Mouse (Mus musculus) left cerebral cortex, postnatal 14 days (tissue): ENCODE measurements around the gene Vipr1. TPM values are rescaled to one million over a fixed set of nuclear protein-coding genes. Genes with fewer than 3 reads are reported as not detected.

ENCODE experiments used
- DNase-seq, 2 experiments: peaks; one replicate each; pipeline ENCODE4 v3.0.0; 2021 to 2022; ENCODE audit warnings: low spot score in 2 of 2, mixed read lengths in 1 of 2
- intact Hi-C: fragments of 180-260 bp; cut with DNase I; formaldehyde crosslinking; loops from one replicate; pipeline ENCODE4 v1.15.1; 2025
- total RNA-seq, 2 experiments: library from RNA; stranded (reverse); gene quantifications; 2 replicates each; pipeline ENCODE4 v1.2.3; 2021

Vipr1 gene
- total RNA-seq, 2 experiments from 2014 or later = 21.1 to 23.6 TPM

DNA sequence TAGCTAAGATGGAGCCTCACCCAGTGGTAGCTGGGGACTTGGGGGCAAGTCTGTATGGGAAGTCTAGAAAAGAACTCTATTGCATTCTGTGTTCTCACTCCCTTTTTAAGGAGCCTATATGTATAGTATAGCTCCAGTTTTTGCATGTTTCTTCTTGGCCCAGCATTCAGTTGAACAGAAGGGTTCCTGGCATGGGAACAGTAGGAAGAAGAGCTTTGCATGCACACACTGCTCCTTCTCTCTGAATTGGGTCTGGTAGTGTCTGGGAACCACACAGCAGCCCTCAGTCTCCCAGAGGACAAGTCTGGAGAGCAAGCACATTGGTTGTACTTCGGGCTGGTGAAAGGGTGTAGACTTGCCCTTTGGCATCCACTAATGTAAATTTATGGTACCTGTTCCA lies 11.9 kb upstream of the Vipr1 start:
- DNase-seq = peak in 1 of 2 experiments; percentile 54
- intact Hi-C loops = no loop called here

- no peak for DNase-seq
- intact Hi-C loops = no loop called here
Measured at GRCm38 (mm10) chr9:121631946-121632345, 10.6 kb upstream of the Vipr1 start.

GRCm38 (mm10) chr9:121632891-121633290 lies 9.6 kb upstream of the Vipr1 start:
- intact Hi-C loops = no loop called here

GRCm38 (mm10) chr9:121633306-121633705 lies 9.2 kb upstream of the Vipr1 start:
- no peak for DNase-seq
- intact Hi-C loops = no loop called here

More at GRCm38 (mm10) chr9:121632891-121633290, 9.6 kb upstream of the Vipr1 start:
- DNase-seq = no peak

- no peak for DNase-seq
Measured at GRCm38 (mm10) chr9:121635835-121636576, 6.5 kb upstream of the Vipr1 start.

DNA sequence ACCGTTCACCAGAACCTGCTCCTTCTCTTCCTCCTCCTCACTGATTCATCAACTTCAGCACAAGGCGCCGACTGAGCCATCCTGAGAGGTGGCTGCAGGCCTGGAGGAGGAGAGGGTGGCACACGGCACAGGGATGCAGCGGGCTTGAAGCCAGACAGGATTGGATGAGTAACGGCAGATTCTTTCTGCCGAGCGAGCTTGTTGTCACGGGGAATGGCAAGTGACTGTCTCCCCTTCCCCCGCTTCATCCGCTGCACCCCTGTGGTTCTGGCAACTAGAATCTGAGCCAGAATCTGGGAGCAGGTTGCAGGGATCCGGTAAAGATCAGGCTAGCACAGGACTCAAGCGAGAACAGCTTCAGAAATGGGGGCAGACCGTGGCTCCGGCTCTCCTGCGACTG lies 2.7 kb upstream of the Vipr1 start:
- intact Hi-C loops = loop anchor here (5.0 kb wide), 1 partner anchor 38 kb away; no protein-coding TSS in a partner anchor
- DNase-seq = peak; percentile 77 to 89

More at GRCm38 (mm10) chr9:121635835-121636576, 6.5 kb upstream of the Vipr1 start:
- intact Hi-C loops = no loop called here

DNA sequence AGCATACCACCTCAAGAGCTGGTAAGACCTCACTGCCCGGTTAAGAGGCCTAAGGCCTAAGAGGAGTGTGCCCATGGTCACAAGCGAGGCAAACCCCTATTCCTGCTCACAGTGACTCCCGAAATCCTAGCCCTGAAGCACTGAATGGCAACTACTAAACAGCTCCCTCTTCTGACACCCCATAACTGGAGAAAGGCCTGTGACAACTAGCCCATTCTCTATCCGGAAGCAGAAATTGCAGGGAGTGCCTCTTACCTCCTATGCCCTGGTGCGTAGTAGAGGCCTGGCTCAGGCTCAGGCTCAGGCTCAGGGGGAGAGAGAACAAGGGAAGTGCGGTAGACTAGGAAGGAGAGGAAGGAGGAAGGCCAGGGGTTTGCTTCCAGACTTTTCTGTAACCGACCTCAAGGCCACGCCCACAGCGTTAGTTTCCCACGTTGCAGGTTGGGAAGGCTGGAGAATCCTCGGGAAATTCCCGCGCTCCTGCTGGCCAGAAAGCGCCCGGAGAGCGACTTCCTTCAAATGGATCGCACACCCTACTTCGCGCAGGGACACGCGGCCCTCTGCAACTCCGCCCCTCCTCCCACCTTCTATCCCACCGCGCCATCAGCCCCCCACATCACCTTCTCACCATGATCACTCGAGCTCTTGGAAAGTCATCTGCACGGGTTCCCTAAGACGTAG lies 1.1 kb upstream of the Vipr1 start:
- DNase-seq = peak in 1 of 2 experiments; percentile 58
- intact Hi-C loops = loop anchor here (5.0 kb wide), 1 partner anchor 36 kb away; no protein-coding TSS in a partner anchor

DNA sequence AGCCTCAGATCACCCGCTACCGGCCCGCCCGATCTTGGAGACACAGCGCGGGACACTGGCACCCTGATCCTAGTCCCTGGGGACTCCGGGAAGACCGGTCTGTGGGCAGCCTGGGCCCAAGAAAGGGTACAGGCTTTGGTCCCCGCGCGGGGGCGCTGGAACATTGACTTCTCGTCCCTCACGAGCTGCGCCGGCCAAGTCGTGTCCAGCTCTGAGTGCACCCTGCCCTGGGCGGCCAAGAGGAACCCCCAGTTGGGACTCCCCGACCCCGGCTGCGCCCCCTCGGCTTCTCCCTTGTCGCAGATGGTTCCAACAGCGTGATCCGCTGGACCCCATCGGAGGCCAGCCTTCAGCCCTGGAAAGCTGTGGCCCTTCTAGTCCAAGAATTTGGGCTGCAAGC lies 515 bp upstream of the Vipr1 start, which contains the start of gene Lyzl4:
Gene Lyzl4 (minus strand): TSS at position 96 of the 400 bp plus-strand sequence.
- intact Hi-C loops = loop anchor here (5.0 kb wide), 1 partner anchor 35 kb away; no protein-coding TSS in a partner anchor

GRCm38 (mm10) chr9:121644855-121645254 lies 2.3 kb downstream of the Vipr1 start:
- intact Hi-C loops = loop anchor here (5.0 kb wide), 1 partner anchor 32 kb away; no protein-coding TSS in a partner anchor
- no peak for DNase-seq

More for the DNA sequence above, 515 bp upstream of the Vipr1 start, which contains the start of gene Lyzl4:
- peak; percentile 77 to 81 for DNase-seq

DNA sequence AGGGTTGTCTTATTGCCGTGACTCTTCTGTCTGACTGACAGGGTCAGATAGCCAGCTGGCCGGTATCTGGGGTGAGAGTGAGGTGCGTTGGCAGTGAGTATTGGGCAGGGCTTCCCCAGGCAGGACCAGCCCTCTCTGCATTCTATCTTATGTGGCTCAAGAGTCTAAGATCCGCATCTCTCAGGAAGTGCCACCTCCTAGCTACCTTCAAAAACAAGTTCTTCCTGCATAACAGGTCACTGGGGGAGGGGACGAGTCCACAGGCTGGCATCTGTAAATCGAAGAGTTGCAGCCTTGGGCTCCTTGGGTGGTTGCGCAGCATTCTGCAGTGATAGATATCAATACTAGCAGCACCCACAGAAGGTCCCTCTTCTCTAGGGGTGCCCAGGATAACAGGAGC lies 4.5 kb downstream of the Vipr1 start:
- DNase-seq = no peak
- intact Hi-C loops = no loop called here

DNA sequence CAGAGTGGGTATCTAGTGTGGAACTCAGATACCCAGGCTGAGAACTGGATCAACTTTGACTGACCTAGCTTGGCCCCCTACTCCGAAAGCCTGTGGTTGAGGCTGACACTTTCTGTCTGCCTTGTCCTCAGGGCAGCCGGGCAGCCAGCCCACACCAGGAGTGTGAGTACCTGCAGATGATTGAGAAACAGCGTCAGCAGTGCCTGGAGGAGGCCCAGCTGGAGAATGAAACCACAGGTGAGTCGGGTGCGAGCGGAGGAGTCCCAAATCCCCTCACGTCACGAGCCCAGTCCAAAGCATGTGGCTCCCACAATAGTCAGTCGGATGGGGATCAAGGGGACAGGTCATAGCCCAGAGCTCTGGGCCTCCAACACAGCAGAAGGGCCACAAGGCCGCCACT lies 11.2 kb downstream of the Vipr1 start:
- DNase-seq = no peak
- intact Hi-C loops = no loop called here

GRCm38 (mm10) chr9:121656322-121656721 lies 13.8 kb downstream of the Vipr1 start:
- DNase-seq = no peak
- intact Hi-C loops = no loop called here

DNA sequence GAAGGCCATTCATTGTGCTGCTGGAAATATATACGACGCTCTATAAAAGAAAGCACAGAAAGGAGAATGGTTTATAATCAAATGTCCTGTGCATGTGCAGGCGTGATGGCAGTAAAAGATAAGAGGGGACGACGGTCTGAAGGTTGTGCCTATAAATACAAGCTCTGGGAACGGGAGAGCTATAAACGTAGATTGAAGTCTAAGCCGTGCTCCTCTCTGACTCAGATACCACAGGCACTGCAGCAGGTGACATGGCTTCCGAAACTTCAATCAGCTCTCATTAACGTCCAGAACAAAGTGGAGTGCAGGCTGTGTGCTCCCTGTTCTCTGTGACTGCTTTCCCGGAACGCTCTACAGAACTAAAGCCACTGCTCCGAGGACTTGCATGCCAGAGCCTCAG lies 14.6 kb downstream of the Vipr1 start:
- intact Hi-C loops = no loop called here
- no peak for DNase-seq

DNA sequence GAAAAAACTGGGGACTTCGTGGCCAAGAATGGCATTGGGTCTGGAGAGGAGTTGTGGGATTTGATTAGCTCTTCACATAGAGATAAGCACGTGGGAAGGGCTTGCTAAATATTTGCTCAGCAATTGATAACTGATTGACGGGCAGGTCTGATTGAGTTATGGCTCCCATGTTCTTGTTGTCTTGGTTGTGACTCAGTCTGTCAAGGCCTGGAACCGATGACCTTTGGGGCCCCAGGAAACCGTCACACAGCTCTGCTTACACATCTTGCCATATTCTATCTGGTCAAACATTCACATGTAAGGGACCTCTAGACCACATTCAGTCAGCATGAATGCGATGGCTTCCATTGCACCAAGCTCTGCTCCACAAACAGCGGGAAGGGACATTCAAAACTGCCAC lies 15.7 kb downstream of the Vipr1 start:
- intact Hi-C loops = no loop called here
- no peak for DNase-seq

DNA sequence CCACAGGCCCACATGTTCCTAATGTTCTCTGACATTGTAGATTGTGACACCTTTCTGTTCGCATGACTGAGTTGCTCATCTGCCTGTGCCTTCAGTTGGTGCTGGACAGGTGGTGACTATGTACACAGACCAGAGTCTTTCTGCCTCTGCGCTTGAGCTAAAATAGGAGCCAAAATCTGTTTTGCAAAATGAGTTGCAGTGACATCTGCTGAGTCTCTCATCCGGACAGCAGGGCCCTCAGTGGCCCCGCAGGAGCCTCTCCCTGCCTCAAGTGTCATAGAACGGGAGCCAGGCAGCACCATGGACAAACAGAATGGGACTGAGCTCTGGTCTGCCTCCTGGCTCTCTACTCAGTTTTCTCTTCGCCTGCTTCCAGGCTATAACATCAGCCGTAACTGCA lies 17.3 kb downstream of the Vipr1 start:
- no peak for DNase-seq
- intact Hi-C loops = no loop called here

- DNase-seq = peak in 1 of 2 experiments; percentile 27
- intact Hi-C loops = no loop called here
Measured at GRCm38 (mm10) chr9:121663467-121663866, 21.0 kb downstream of the Vipr1 start.

DNA sequence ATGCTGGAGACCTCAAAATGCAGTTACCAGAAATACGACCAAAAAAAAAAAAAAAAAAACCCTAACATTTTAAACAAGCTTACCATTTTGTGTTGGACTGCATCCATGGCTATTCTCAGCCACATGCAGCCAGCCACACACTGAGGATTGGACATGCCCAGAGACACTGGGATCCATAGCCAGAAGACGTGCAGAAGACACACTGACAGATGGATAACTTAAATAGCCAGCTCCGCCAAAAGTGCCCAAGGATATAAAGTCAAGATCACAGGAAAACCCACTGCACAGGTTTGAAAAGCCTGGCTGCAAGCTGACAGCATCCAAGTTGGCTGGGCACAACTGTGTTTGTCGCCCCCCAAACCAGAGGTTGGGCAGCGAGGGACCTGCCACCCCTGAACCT lies 21.6 kb downstream of the Vipr1 start:
- DNase-seq = peak in 1 of 2 experiments; percentile 56
- intact Hi-C loops = no loop called here

- DNase-seq = peak; percentile 68 to 78
- intact Hi-C loops = no loop called here
Measured at GRCm38 (mm10) chr9:121666957-121667630, 24.6 kb downstream of the Vipr1 start.

DNA sequence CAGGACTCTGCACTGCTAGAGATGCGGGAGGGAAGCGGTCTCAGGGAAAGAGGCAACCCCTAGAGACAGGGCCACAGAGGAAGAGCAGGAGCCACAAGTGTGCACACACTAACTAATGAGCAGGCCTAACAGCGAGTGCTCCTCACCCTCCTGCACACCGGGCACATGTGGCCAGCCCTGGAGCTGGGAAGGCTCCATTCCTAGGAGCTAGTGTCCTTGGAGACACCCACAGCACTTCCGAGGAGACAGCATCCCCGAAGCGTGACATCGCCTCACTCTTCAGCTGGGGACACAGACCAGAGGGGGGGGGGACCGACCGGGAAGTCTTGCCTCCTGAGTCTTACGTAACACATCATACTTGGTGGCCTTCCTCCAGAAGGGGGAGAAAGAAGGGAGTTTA lies 25.3 kb downstream of the Vipr1 start:
- intact Hi-C loops = no loop called here
- DNase-seq = peak in 1 of 2 experiments; percentile 61

DNA sequence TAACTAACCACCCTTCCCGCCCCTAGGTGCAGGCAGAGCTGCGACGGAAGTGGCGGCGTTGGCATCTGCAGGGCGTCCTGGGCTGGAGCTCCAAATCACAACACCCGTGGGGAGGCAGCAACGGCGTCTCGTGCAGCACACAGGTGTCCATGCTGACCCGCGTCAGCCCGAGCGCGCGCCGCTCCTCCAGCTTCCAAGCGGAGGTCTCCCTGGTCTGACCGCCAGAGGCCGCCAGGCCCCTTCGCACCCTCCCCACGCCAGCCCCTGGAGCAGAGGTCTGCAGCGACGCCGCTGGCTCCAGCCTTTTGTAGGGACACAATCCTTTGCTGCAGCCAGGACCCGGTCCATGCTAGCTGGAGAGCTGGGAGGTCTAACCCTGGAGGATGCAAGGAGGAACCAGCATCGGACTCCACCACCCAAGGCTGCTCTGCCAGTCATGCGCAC lies 26.9 kb downstream of the Vipr1 start:
- intact Hi-C loops = no loop called here
- peak in 1 of 2 experiments; percentile 39 for DNase-seq
